Mouse (Mus musculus) layer of hippocampus, adult 6 months (tissue): ENCODE results near the gene Bcl6. TPM values are rescaled to one million over a fixed set of nuclear protein-coding genes. Genes with fewer than 3 reads are reported as not detected.

Experiments used
- long read RNA-seq, 2 experiments: library from polyadenylated mRNA; unstranded; transcript quantifications; one replicate each; pipeline ENCODE4 v2.0.0; 2019 to 2020
- polyA plus RNA-seq: library from polyadenylated mRNA; unstranded; fragments of <200 nt; fragmentation: Nextera tagmentation; gene quantifications from 2 replicates; pipeline ENCODE4 v1.2.3, GENCODE M21; 2021

The Bcl6 gene
- 23.0 and 25.4 TPM in 2 replicates for polyA plus RNA-seq
- long read RNA-seq, experiment 1, partial matches to known transcripts = 0 of 2 reads
- long read RNA-seq, experiment 1, other reads (novel, unspliced or antisense) = 2 of 2 reads
- long read RNA-seq, experiment 2, partial matches to known transcripts = 0 of 1 reads
- long read RNA-seq, experiment 2, other reads (novel, unspliced or antisense) = 1 of 1 reads

DNA sequence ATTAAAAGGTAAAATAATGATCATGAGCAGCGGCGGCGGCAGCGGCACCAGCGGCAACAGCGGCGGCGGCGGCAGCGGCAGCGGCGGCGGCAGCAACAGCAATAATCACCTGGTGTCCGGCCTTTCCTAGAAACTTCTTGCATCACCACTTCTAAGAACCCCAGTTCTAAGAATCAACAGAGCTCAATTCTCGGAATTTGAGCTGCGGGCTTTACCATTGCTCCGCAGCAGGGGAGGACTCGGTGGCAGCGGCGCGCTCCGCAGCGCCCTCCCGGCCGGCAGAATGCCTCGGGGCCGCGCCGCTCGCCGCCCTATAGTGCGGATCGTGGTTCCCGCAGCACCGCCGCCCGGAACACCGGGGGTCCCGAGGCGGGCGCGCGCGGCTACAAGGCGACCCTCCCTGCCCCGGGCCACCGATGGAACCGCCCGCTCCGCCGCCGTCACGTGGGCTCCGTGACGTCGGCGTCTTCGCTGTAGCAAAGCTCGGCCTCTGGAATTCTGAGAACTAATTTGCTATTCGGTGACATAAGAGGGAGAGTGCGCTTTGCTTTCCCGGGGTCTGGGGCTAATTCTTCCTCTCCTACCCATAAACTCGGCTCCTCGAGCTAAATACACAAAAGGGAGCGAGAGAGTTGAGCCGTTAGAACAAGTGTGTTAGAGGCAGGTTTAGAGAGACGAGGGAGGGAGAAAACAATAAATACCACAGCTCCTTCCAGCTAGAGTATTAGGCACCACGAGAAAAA is at the start of gene Bcl6, which contains the start of gene Gm37419:
Gene Bcl6, minus strand, starts transcription at position 387 of the 743 bp plus-strand sequence.
Gene Gm37419, plus strand, starts transcription at position 17 of the 743 bp plus-strand sequence.

DNA sequence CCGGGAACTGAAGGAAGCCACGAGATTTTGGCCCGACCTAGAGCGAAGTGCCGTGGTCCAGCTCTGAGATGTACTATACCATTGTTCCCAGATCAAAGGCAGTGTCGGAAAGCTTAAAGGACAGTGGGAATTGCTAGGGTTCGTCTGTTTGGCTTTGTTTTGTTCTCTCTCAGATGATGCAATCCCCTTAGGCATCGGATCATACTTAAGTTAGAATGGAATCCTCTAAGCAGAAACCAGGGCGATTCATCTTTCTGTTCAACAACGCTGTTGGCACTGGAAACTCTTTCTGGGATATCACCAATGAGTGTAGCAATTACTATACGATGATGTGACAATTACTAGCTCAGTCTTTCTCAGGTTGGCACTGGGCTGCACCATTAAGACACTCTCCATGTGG is 56.4 kb downstream of the Bcl6 start, which contains the start of gene Rtp2:
Gene Rtp2, minus strand, starts transcription at position 101 of the 400 bp plus-strand sequence.

Other genes starting within 250 kb of the Bcl6 start
- gene Sst, start 97.9 kb downstream of the Bcl6 start, polyA plus RNA-seq = 168 TPM in 2 replicates
- gene Rtp2, start 56.5 kb downstream of the Bcl6 start, polyA plus RNA-seq = not detected in 2 replicates
- gene Gm37419, start 370 bp downstream of the Bcl6 start, polyA plus RNA-seq = not detected in 2 replicates